Comparison of ENCODE assay signal across 13 mouse cellular contexts in the genomic region with DNA sequence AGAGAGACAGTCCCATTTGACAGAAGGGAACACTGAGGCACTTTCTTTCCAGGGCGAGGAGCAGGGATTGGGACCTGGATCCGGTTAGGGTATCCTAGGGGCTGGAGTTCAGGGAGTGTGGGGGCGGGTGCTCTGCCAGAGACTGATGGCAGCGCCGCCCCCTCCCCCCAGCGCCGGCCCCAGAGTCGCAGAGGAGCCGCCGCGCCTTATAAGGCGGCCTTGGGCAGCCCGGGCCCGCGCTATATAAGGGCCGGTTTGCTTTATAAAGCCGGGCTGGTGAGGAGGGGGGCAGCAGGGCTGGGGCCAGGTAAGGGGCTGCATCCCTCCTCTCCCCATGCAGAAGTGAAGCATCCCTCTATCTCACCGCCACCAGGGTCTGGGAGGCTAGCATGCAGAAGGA. TPM values are rescaled to one million over a fixed set of nuclear protein-coding genes. Genes with fewer than 3 reads are reported as not detected.
DNase-seq lines count a peak whose midpoint lies in the region; ATAC-seq and TF ChIP-seq lines count a peak whose summit lies in the region.
"Had no signal": no experiment of that assay in that cellular context is flagged by ENCODE, and none has a peak within 500 bp of the region (broad histone marks: within the 10 kb centered on the region; RNA-seq: fewer than 3 reads in every experiment).

No protein-coding gene starts in this region.

- no peaks in the 10 kb centered on the region for H3K9me3 ChIP-seq in heart, embryonic 15.5 days (replicated peaks)
- H3K9me3 ChIP-seq in megakaryocyte, embryonic 14.5 days = no peaks in the 10 kb centered on the region
- H3K9me3 ChIP-seq in midbrain, embryonic 15.5 days = no peaks in the 10 kb centered on the region
- H3K9me3 ChIP-seq: liver, embryonic 15.5 days had no signal

- ATAC-seq in heart, embryonic 15.5 days (replicated peaks; ENCODE audit: insufficient number of reproducible peaks, insufficient read depth, low FRiP score, low read depth) = peak; percentile 74
- ATAC-seq in megakaryocyte, adult 5-6 weeks (ENCODE audit: poor library complexity, severe bottlenecking) = no peak
- no peak for ATAC-seq in midbrain, embryonic 15.5 days (replicated peaks)

- H3K27me3 ChIP-seq in heart, embryonic 15.5 days = peaks cover 11% of the 10 kb centered on the region; the same call in 1 of the 2 replicates
- H3K27me3 ChIP-seq in megakaryocyte, embryonic 14.5 days (replicated peaks) = peaks cover 76% of the 10 kb centered on the region
- peaks cover 33% of the 10 kb centered on the region for H3K27me3 ChIP-seq in midbrain, embryonic 15.5 days (replicated peaks)

- 0 out of 2 replicates have a peak, but pooled peaks cover 5% of the 10 kb centered on the region for H3K36me3 ChIP-seq in heart, embryonic 15.5 days
- H3K36me3 ChIP-seq in megakaryocyte, embryonic 14.5 days (replicated peaks; ENCODE audit: low read length) = no peaks in the 10 kb centered on the region
- H3K36me3 ChIP-seq in midbrain, embryonic 15.5 days (replicated peaks) = no peaks in the 10 kb centered on the region
- H3K36me3 ChIP-seq: liver, embryonic 15.5 days had no signal

- peak; percentile 60 for TF ChIP-seq POLR2A in embryonic fibroblast, embryonic 13.5 days (IDR thresholded peaks at IDR 0.05; ENCODE audit: low read depth, low read length)

- DNase-seq in heart, postnatal 25 days (ENCODE audit: low spot score) = no peak
- peak; percentile 54 for DNase-seq in testis, postnatal 10 days (ENCODE audit: low spot score)
- no peak for DNase-seq in layer of hippocampus, adult 18-20 months (ENCODE audit: low spot score in 2 of 2)
- DNase-seq: gastrocnemius, postnatal 36 days; retina, postnatal 1 day had no signal

- peak overlapping the region; percentile 37 for H3K4me3 ChIP-seq in heart, embryonic 15.5 days
- H3K4me3 ChIP-seq in megakaryocyte, embryonic 14.5 days (replicated peaks) = peak overlapping the region; percentile 18
- peak overlapping the region; percentile 33 for H3K4me3 ChIP-seq in embryonic fibroblast, embryonic 13.5 days (ENCODE audit: insufficient read depth, low read length)
- no peak overlapping the region for H3K4me3 ChIP-seq in midbrain, embryonic 15.5 days
- H3K4me3 ChIP-seq: erythroblast, embryonic 14.5 days; liver, embryonic 15.5 days had no signal

- peaks cover 24% of the 10 kb centered on the region for H3K4me1 ChIP-seq in heart, embryonic 15.5 days (replicated peaks)
- peaks cover 24% of the 10 kb centered on the region for H3K4me1 ChIP-seq in megakaryocyte, embryonic 14.5 days
- no peaks in the 10 kb centered on the region for H3K4me1 ChIP-seq in embryonic fibroblast, embryonic 13.5 days (ENCODE audit: control insufficient read depth, insufficient read depth, low read length)
- peaks cover 4% of the 10 kb centered on the region for H3K4me1 ChIP-seq in midbrain, embryonic 15.5 days

- H3K9ac ChIP-seq in heart, embryonic 15.5 days = peak overlapping the region; percentile 49
- no peak overlapping the region for H3K9ac ChIP-seq in midbrain, embryonic 15.5 days
- H3K9ac ChIP-seq: liver, embryonic 15.5 days had no signal

- peak overlapping the region; percentile 61 for H3K4me2 ChIP-seq in heart, embryonic 15.5 days
- no peak overlapping the region for H3K4me2 ChIP-seq in midbrain, embryonic 15.5 days
- H3K4me2 ChIP-seq: liver, embryonic 15.5 days had no signal

- WGBS in heart, embryonic 15.5 days = 2% methylated on average over 18 of the region's 18 CpGs
- 8% methylated on average over 18 of the region's 18 CpGs for WGBS in midbrain, embryonic 15.5 days

- intact Hi-C loops in heart, postnatal 25 days (cut with DNase I) = no loop called here

- H3K27ac ChIP-seq in heart, embryonic 15.5 days = peak overlapping the region; percentile 70
- H3K27ac ChIP-seq in embryonic fibroblast, embryonic 13.5 days (ENCODE audit: insufficient read depth, low read length) = peak overlapping the region; percentile 37
- H3K27ac ChIP-seq in midbrain, embryonic 15.5 days = no peak overlapping the region
- H3K27ac ChIP-seq: liver, embryonic 15.5 days had no signal

- no peak for TF ChIP-seq CTCF in embryonic fibroblast, embryonic 13.5 days (IDR thresholded peaks at IDR 0.05; ENCODE audit: borderline replicate concordance, insufficient read depth, low read length)

RNA-seq across cellular contexts. Expression of gene Cnn1, which starts 0.9 kb away (rescaled TPM):
- 145 and 157 TPM in 2 replicates for polyA plus RNA-seq in heart, embryonic 15.5 days (2015; fragmentation: Nextera tagmentation; extraction: Ambion mirVana)
- 10 to 100 TPM in 1 of 2 experiments, 1 to 10 TPM in 1; 7.6 to 10.4 TPM for total RNA-seq in heart, postnatal 25 days (2021)
- not detected in 2 replicates for polyA plus RNA-seq in megakaryocyte, embryonic 14.5 days (2012; ENCODE audit: insufficient read depth, low replicate concordance)
- not detected in 2 replicates for total RNA-seq in megakaryocyte, adult 5-6 weeks (2015)
- not detected in 2 replicates for total RNA-seq in megakaryocyte, adult 5-6 weeks (2017)
- 203 and 419 TPM in 2 replicates for polyA plus RNA-seq in embryonic fibroblast, embryonic 13.5 days (2011; ENCODE audit: insufficient read length, low read depth, missing spikeins)
- polyA plus RNA-seq in midbrain, embryonic 15.5 days (2015; fragmentation: Nextera tagmentation; extraction: Ambion mirVana) = 1.9 and 2.4 TPM in 2 replicates
- under 1 TPM in 1 of 2 experiments, not detected in 1; 0.53 TPM for total RNA-seq in layer of hippocampus, adult 18-20 months (2021)
- polyA plus RNA-seq: erythroblast, embryonic 14.5 days had no signal

RNA-seq across cellular contexts. Expression of gene Ecsit, which starts 14.7 kb away (rescaled TPM):
- 55.0 and 62.4 TPM in 2 replicates for polyA plus RNA-seq in heart, embryonic 15.5 days (2015; fragmentation: Nextera tagmentation; extraction: Ambion mirVana)
- 100 to 1,000 TPM; 103 TPM for total RNA-seq in heart, postnatal 25 days (2021)
- 7.2 and 16.8 TPM in 2 replicates for polyA plus RNA-seq in megakaryocyte, embryonic 14.5 days (2012; ENCODE audit: insufficient read depth, low replicate concordance)
- total RNA-seq in megakaryocyte, adult 5-6 weeks (2015) = 3.9 and 5.0 TPM in 2 replicates
- 10.8 and 11.1 TPM in 2 replicates for total RNA-seq in megakaryocyte, adult 5-6 weeks (2017)
- 15.8 and 16.5 TPM in 2 replicates for polyA plus RNA-seq in embryonic fibroblast, embryonic 13.5 days (2011; ENCODE audit: insufficient read length, low read depth, missing spikeins)
- polyA plus RNA-seq in midbrain, embryonic 15.5 days (2015; fragmentation: Nextera tagmentation; extraction: Ambion mirVana) = 58.8 and 59.4 TPM in 2 replicates
- 10 to 100 TPM; 49.8 to 51.3 TPM for total RNA-seq in layer of hippocampus, adult 18-20 months (2021)

RNA-seq across cellular contexts. Expression of gene Elof1, which starts 17.1 kb away (rescaled TPM):
- 96.9 and 115 TPM in 2 replicates for polyA plus RNA-seq in heart, embryonic 15.5 days (2015; fragmentation: Nextera tagmentation; extraction: Ambion mirVana)
- total RNA-seq in heart, postnatal 25 days (2021) = 10 to 100 TPM; 36.8 to 39.8 TPM
- 75.4 and 147 TPM in 2 replicates for polyA plus RNA-seq in megakaryocyte, embryonic 14.5 days (2012; ENCODE audit: insufficient read depth, low replicate concordance)
- 85.2 and 95.7 TPM in 2 replicates for total RNA-seq in megakaryocyte, adult 5-6 weeks (2015)
- 29.7 and 42.0 TPM in 2 replicates for total RNA-seq in megakaryocyte, adult 5-6 weeks (2017)
- polyA plus RNA-seq in embryonic fibroblast, embryonic 13.5 days (2011; ENCODE audit: insufficient read length, low read depth, missing spikeins) = 65.2 and 69.7 TPM in 2 replicates
- polyA plus RNA-seq in midbrain, embryonic 15.5 days (2015; fragmentation: Nextera tagmentation; extraction: Ambion mirVana) = 181 and 198 TPM in 2 replicates
- total RNA-seq in layer of hippocampus, adult 18-20 months (2021) = 10 to 100 TPM; 56.4 to 58.4 TPM

RNA-seq across cellular contexts. Expression of gene Zfp653, which starts 28.7 kb away (rescaled TPM):
- polyA plus RNA-seq in heart, embryonic 15.5 days (2015; fragmentation: Nextera tagmentation; extraction: Ambion mirVana) = 8.5 and 11.3 TPM in 2 replicates
- total RNA-seq in heart, postnatal 25 days (2021) = 1 to 10 TPM; 4.0 to 4.3 TPM
- 10.8 and 17.6 TPM in 2 replicates for polyA plus RNA-seq in megakaryocyte, embryonic 14.5 days (2012; ENCODE audit: insufficient read depth, low replicate concordance)
- 4.4 and 6.1 TPM in 2 replicates for total RNA-seq in megakaryocyte, adult 5-6 weeks (2015)
- total RNA-seq in megakaryocyte, adult 5-6 weeks (2017) = 6.2 and 8.6 TPM in 2 replicates
- 4.4 and 5.4 TPM in 2 replicates for polyA plus RNA-seq in embryonic fibroblast, embryonic 13.5 days (2011; ENCODE audit: insufficient read length, low read depth, missing spikeins)
- 21.7 and 22.5 TPM in 2 replicates for polyA plus RNA-seq in midbrain, embryonic 15.5 days (2015; fragmentation: Nextera tagmentation; extraction: Ambion mirVana)
- total RNA-seq in layer of hippocampus, adult 18-20 months (2021) = 10 to 100 TPM; 20.8 to 21.7 TPM

RNA-seq across cellular contexts. Expression of gene Gm49318, which starts 28.9 kb away (rescaled TPM):
- not detected in 2 replicates for polyA plus RNA-seq in heart, embryonic 15.5 days (2015; fragmentation: Nextera tagmentation; extraction: Ambion mirVana)
- total RNA-seq in heart, postnatal 25 days (2021) = not detected
- not detected in 2 replicates for polyA plus RNA-seq in megakaryocyte, embryonic 14.5 days (2012; ENCODE audit: insufficient read depth, low replicate concordance)
- total RNA-seq in megakaryocyte, adult 5-6 weeks (2015) = not detected in 2 replicates
- total RNA-seq in megakaryocyte, adult 5-6 weeks (2017) = not detected in 2 replicates
- polyA plus RNA-seq in embryonic fibroblast, embryonic 13.5 days (2011; ENCODE audit: insufficient read length, low read depth, missing spikeins) = not detected in 2 replicates
- polyA plus RNA-seq in midbrain, embryonic 15.5 days (2015; fragmentation: Nextera tagmentation; extraction: Ambion mirVana) = not detected in 2 replicates
- 1 to 10 TPM; 2.0 to 4.4 TPM for total RNA-seq in layer of hippocampus, adult 18-20 months (2021)
- total RNA-seq: gastrocnemius, postnatal 36 days had no signal
- polyA plus RNA-seq: erythroblast, embryonic 14.5 days; large intestine, adult 2 months; liver, embryonic 15.5 days had no signal

Comparison
In these comparisons a context has a peak if more than half of its experiments do, and no peak if none do; other contexts are left out.
1. RNA of gene Cnn1, which starts 0.9 kb away (polyA plus RNA-seq): 203 to 419 TPM in embryonic fibroblast, embryonic 13.5 days and 145 to 157 TPM in heart, embryonic 15.5 days; 1.9 to 2.4 TPM in midbrain, embryonic 15.5 days and not detected in megakaryocyte, embryonic 14.5 days; every median in the first group is over 10 times any median in the second.